Mouse (Mus musculus): ENCODE data around the gene Krtap13-1.
"Not testable (repeated sequence)": the region's sequence is repeated elsewhere in the genome, so short reads cannot be mapped to it uniquely, and the experiment has no call there.

Gene Krtap13-1

DNA sequence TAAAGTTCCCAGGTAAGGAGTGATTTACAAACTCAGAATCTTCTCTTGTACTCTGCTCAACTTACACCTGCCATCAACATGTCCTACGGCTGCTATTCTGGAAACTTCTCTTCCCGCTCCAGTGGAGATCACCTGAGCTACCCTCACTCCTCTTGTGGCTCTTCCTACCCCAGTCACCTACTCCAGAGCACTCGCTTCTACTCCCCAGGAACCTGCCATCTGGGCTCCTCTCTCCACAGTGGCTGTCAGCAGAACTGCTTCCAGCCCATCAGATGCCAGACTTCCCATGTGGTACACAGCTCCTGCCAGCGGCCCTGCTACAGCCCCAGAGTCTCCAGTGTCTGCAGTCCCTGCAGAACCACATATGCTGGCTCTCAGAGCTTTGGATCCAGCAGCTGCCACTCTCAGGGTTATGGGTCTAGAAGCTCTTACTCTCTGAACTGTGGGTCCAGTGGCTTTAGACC, at the start of gene Krtap13-1:
Krtap13-1 (plus strand) TSS at position 51 of the 464 bp plus-strand sequence.
- DNase-seq (ENCODE audit: low spot score), result no peak

DNA sequence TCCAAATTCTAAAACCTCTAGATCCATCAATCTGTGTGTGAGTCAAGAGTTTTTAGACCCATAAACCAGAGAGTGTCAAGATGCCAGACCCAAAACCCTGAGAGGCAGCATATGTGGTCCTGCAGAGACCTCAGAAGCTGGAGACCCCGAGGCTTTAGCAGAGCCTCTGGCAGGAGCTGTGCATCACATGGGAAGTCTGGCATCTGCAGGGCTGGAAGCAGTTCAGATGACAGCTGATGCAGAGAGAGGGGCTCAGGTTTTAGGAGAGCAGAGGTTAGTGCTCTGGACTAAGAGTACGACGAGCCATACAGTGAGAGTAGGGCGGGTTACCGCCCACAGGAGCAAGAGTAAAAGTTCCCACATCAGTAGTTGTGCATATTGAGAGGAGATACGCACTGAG, 49.6 kb upstream of the Krtap13-1 start:
- DNase-seq (ENCODE audit: low spot score), result no peak

GRCm38 (mm10) chr16:88681282-88681681, 47.4 kb upstream of the Krtap13-1 start:
- no peak for DNase-seq (ENCODE audit: low spot score)

GRCm38 (mm10) chr16:88696256-88696655, 32.4 kb upstream of the Krtap13-1 start:
- DNase-seq (ENCODE audit: low spot score), result no peak

DNA sequence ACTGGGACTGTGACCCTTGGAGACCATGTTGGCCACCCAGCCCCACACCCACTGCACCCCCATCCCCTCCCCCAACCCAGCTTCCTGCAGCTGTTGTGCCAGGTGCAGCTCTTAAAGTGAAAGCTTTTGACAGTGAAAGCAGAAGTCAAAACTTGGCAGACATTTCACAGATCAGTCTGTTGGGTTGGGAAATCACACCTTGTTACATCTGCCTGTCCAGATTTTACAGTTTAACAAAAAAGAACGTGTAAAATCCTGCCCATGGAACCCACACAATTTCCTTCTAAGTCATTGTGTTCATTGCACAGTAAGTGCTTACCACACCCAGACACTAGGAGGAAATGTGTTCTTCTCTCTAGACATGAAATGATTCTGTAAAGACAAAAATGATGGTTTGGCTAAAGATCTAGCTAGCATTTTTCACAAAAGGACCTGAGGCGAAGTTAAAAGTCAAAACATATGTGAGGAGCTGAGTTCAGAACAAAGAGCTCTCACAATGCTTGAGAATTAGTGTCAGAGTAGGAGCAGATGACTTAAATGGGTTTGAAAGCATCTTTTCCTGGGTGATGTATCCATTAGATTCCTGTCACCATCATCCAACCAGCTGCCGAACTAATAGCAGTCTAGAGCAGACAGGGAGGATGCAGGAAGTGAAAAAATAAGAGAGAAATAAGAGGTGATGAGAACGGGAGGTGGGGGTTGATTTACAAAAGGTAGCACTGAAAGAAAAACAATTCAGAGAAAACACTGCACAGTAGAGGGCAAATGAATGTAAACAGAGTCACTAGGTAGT, 27.4 kb upstream of the Krtap13-1 start:
- no peak for DNase-seq (ENCODE audit: low spot score)

- no peak for DNase-seq (ENCODE audit: low spot score)
These were observed 21.1 kb upstream of the Krtap13-1 start, which contains the start of gene 2310061N02Rik for GRCm38 (mm10) chr16:88707496-88708012. Gene 2310061N02Rik, minus strand, starts transcription at chr16:88707962.

- no peak for DNase-seq (ENCODE audit: low spot score)
These were observed 17.9 kb upstream of the Krtap13-1 start for GRCm38 (mm10) chr16:88710757-88711156.

- no peak for DNase-seq (ENCODE audit: low spot score)
These were observed 17.4 kb upstream of the Krtap13-1 start for GRCm38 (mm10) chr16:88711245-88711644.

DNA sequence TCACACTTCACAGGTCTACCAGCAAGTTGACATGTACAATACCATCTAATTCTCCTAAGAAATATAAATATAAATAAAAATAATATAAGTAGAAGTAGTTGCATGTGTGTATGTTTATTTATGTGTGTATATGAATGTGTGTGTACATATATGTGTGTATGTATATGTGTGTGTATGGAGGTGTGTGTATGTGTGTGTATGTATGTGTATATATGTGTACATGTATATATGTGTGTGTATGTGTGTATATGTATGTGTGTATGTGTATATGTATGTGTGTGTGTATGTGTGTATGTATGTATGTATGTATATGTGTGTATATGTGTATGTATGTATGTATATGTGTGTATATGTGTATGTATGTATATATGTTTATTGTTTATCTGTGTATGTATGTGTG, 12.1 kb upstream of the Krtap13-1 start:
- DNase-seq (ENCODE audit: low spot score), result no peak

GRCm38 (mm10) chr16:88720031-88720430, 8.6 kb upstream of the Krtap13-1 start:
- no peak for DNase-seq (ENCODE audit: low spot score)

DNA sequence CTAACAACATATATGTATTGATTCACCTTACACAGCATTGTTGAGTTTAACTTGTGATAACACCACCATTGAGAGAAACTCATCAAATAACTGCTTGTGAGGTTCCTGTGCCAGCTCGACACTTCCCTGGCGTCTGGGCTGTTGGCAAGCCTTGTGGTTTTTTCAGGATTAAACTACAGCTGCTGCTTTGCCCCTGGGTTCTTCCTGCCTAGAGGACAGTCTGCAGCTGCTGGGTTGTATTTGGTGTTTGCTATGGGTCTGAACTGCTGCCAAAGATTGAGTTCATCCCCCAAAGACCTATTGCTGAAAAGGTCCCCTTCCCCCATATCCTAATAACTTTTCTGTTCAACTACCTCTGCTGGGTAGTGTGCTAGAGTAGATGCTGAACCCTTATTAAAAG, 6.7 kb downstream of the Krtap13-1 start:
- DNase-seq (ENCODE audit: low spot score), result no peak

DNA sequence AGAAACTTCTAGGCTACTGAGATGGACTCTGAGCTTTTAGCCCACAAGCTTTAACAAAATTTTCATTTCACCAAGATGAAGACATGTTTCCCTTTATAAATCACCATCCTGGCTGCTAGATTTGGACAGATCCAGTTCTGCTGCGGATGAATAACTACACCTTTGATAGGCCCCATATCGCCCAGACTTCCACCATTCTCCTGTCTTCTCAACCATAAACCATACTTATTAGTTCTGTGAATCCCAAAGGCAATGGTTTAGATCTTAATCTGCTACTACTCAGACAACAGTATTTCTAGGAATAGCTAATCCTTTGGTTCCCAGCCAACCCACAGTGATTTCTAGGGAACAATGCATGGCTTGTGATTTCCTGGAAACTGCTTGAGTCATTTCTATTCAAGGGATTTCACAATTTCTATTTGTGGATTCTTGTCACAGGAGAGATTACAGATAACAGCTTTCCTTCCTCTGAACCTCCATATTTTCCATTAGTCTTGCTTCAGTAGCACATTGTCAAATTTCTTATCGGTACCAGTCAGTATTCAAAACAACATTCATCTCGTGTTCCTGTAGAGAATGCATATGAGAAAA, 16.2 kb downstream of the Krtap13-1 start:
- DNase-seq (ENCODE audit: low spot score), result no peak

DNA sequence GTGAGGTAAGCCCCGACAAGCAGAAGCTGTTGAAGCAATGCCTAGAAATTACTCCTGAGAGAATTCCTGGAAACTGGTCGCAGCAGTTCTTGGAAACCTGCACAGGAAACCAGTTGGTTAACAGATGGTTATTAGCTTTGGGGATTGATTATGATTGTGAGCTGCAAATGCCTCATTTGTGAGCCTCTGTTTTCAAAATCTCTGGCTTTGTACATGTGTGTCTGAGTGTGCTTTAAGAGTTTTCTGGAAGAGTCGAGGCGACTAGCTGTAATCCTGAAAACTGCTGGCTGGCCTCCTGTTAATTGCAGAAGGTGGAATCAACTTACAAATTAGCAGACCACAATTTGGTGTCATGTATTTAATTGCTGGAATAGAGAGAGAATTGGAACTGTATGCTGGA, 19.3 kb downstream of the Krtap13-1 start:
- DNase-seq (ENCODE audit: low spot score), result no peak

DNA sequence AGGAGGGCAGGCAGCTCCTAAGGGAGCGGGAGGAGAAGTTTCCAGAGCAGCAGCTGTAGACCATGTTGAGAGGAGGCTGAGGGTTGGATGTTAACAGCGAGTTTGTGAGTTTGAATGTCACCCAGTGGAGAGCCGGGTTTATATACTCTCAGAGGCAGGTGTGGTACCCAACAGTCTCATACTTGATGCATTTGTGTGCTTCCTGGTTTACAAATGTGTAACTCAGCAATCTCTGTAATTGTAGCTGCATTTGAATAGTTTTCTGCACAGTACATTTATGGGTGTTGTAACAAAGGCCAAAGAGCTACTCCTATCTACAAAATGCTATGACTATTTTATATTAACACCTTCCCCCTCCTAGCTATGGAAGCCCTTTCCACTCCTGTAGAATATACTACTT, 22.9 kb downstream of the Krtap13-1 start, which contains the start of gene Krtap13:
Krtap13 (minus strand) TSS at position 101 of the 400 bp plus-strand sequence.
- DNase-seq (ENCODE audit: low spot score), result not testable (repeated sequence)

GRCm38 (mm10) chr16:88758547-88758946, 29.9 kb downstream of the Krtap13-1 start, which contains the start of gene 2310034C09Rik:
Gene 2310034C09Rik, plus strand, starts transcription at chr16:88758847.
- not testable (repeated sequence) for DNase-seq (ENCODE audit: low spot score)

- no peak for DNase-seq (ENCODE audit: low spot score)
These were observed 45.4 kb downstream of the Krtap13-1 start, which contains the start of gene 2310057N15Rik for GRCm38 (mm10) chr16:88774106-88774505. Gene 2310057N15Rik, minus strand, starts transcription at chr16:88774206.

GRCm38 (mm10) chr16:88777596-88777995, 48.9 kb downstream of the Krtap13-1 start, which contains the start of gene Gm5965:
Gene Gm5965, plus strand, starts transcription at chr16:88777896.
- no peak for DNase-seq (ENCODE audit: low spot score)
